In the genomic region with DNA sequence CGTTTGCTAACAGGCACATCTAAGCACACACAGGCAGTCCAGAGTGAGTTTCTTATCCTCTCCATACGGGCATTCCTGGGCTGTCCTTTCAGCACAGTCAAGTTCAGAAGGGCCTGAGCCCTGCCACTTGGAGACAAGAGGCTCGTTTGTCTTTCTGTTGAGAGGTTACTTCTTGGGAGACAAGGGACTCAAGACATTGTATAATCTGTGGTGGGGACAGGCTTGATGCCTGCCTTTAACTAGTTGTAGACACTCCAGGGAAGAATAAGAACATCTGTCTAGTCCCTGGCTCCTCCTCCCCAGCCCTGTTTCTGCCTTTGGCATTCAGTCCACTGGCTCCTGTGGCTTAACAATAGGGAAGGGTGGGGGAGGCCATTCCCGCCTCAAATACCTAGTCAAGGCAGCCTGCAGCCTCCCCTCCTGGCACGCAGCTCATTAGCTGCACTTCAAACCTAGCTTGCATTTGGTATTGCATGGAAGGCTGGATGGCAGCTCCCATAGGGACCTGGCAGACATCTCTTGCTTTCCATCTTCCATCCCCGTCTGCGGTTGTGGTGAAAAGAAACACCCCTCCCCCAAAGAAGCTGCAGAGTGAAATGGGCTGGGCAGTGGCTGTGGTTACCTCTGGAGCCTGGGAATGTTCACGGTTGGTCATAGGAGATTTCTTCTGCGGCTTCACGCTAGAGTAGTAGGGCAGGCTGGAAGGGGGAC, we compare ENCODE assay signal across 8 mouse cellular contexts. TPM values are rescaled to one million over a fixed set of nuclear protein-coding genes. Genes with fewer than 3 reads are reported as not detected.
DNase-seq lines count a peak whose midpoint lies in the region; ATAC-seq lines count a peak whose summit lies in the region.

No protein-coding gene starts in this region.

- no peak overlapping the region for H3K9ac ChIP-seq in liver, embryonic 11.5 days (ENCODE audit: low read depth, low read length)
- H3K9ac ChIP-seq in liver, embryonic 12.5 days, result no peak overlapping the region
- H3K9ac ChIP-seq in embryonic facial prominence, embryonic 11.5 days (replicated peaks; ENCODE audit: low read length), result 0 out of 2 replicates have a peak overlapping the region, but pooled peaks have one; percentile 1

- DNase-seq in liver, embryonic 11.5 days (ENCODE audit: low spot score), result no peak
- peak; percentile 67 for DNase-seq in embryonic facial prominence, embryonic 11.5 days (ENCODE audit: low spot score)
- DNase-seq in limb, embryonic 10.5 days (ENCODE audit: low spot score), result peak; percentile 63
- DNase-seq in retina, postnatal 1 day, result peak; percentile 54
- no peak for DNase-seq in spleen, postnatal 4 days (ENCODE audit: low spot score in 2 of 2)
- DNase-seq in right cerebral cortex, postnatal 10 days (ENCODE audit: low spot score in 2 of 2), result no peak
- no peak for DNase-seq in T-cell, adult 2 months (ENCODE audit: low spot score)

- WGBS in liver, embryonic 11.5 days, result 28% methylated on average over 10 of the region's 10 CpGs
- 43% methylated on average over 10 of the region's 10 CpGs for WGBS in liver, embryonic 12.5 days (ENCODE audit: insufficient replicate concordance)
- WGBS in embryonic facial prominence, embryonic 11.5 days, result 7% methylated on average over 10 of the region's 10 CpGs
- WGBS in limb, embryonic 10.5 days, result 29% methylated on average over 10 of the region's 10 CpGs

- 0 out of 2 replicates have a peak overlapping the region, but pooled peaks have one; percentile 22 for H3K27ac ChIP-seq in liver, embryonic 11.5 days (ENCODE audit: low read depth, low read length)
- no peak overlapping the region for H3K27ac ChIP-seq in liver, embryonic 12.5 days
- peak overlapping the region; percentile 80 for H3K27ac ChIP-seq in embryonic facial prominence, embryonic 11.5 days (replicated peaks; ENCODE audit: low read depth, low read length)
- peak overlapping the region; percentile 93 for H3K27ac ChIP-seq in limb, embryonic 10.5 days

- H3K36me3 ChIP-seq in liver, embryonic 11.5 days (ENCODE audit: control insufficient read depth, insufficient read depth, low read length), result no peaks in the 10 kb centered on the region
- H3K36me3 ChIP-seq in liver, embryonic 12.5 days, result no peaks in the 10 kb centered on the region
- no peaks in the 10 kb centered on the region for H3K36me3 ChIP-seq in embryonic facial prominence, embryonic 11.5 days (replicated peaks; ENCODE audit: control insufficient read depth, insufficient read depth, low read depth, low read length)
- H3K36me3 ChIP-seq in limb, embryonic 10.5 days, result peaks cover 15% of the 10 kb centered on the region; the same call in 1 of the 2 replicates

- peaks cover 13% of the 10 kb centered on the region for H3K4me1 ChIP-seq in liver, embryonic 11.5 days (replicated peaks; ENCODE audit: control insufficient read depth, insufficient read depth, low read length)
- peaks cover 6% of the 10 kb centered on the region; the same call in 1 of the 2 replicates for H3K4me1 ChIP-seq in liver, embryonic 12.5 days
- H3K4me1 ChIP-seq in embryonic facial prominence, embryonic 11.5 days (ENCODE audit: control insufficient read depth, insufficient read depth, low read length), result peaks cover 24% of the 10 kb centered on the region
- H3K4me1 ChIP-seq in limb, embryonic 10.5 days, result peaks cover 81% of the 10 kb centered on the region

- H3K27me3 ChIP-seq in liver, embryonic 11.5 days (replicated peaks; ENCODE audit: control insufficient read depth, insufficient read depth, low read length), result no peaks in the 10 kb centered on the region
- H3K27me3 ChIP-seq in liver, embryonic 12.5 days (replicated peaks), result no peaks in the 10 kb centered on the region
- H3K27me3 ChIP-seq in embryonic facial prominence, embryonic 11.5 days (ENCODE audit: control insufficient read depth, insufficient read depth, low read length), result no peaks in the 10 kb centered on the region
- no peaks in the 10 kb centered on the region for H3K27me3 ChIP-seq in limb, embryonic 10.5 days (ENCODE audit: low read depth, poor library complexity, severe bottlenecking)

- H3K4me2 ChIP-seq in liver, embryonic 11.5 days, result no peak overlapping the region
- no peak overlapping the region for H3K4me2 ChIP-seq in liver, embryonic 12.5 days
- H3K4me2 ChIP-seq in embryonic facial prominence, embryonic 11.5 days (ENCODE audit: low read depth, low read length), result no peak overlapping the region

- no peak overlapping the region for H3K4me3 ChIP-seq in liver, embryonic 11.5 days (ENCODE audit: low read depth, low read length)
- H3K4me3 ChIP-seq in liver, embryonic 12.5 days, result no peak overlapping the region
- no peak overlapping the region for H3K4me3 ChIP-seq in embryonic facial prominence, embryonic 11.5 days (ENCODE audit: low read depth, low read length)
- 0 out of 2 replicates have a peak overlapping the region, but pooled peaks have one; percentile 23 for H3K4me3 ChIP-seq in limb, embryonic 10.5 days

- H3K9me3 ChIP-seq in liver, embryonic 11.5 days (ENCODE audit: control insufficient read depth, low read length), result no peaks in the 10 kb centered on the region
- H3K9me3 ChIP-seq in liver, embryonic 12.5 days (replicated peaks), result no peaks in the 10 kb centered on the region
- H3K9me3 ChIP-seq in embryonic facial prominence, embryonic 11.5 days (replicated peaks; ENCODE audit: control insufficient read depth, low read length), result no peaks in the 10 kb centered on the region
- no peaks in the 10 kb centered on the region for H3K9me3 ChIP-seq in limb, embryonic 10.5 days (replicated peaks)

- no peak for ATAC-seq in liver, embryonic 11.5 days (replicated peaks; ENCODE audit: low FRiP score)
- no peak for ATAC-seq in liver, embryonic 12.5 days
- ATAC-seq in embryonic facial prominence, embryonic 11.5 days (replicated peaks; ENCODE audit: insufficient number of reproducible peaks, low FRiP score, low TSS enrichment, low read depth), result peak; percentile 30; the same call in 1 of the 2 replicates

RNA-seq across cellular contexts. Expression of a gene that starts 29.8 kb away (rescaled TPM):
- polyA plus RNA-seq in liver, embryonic 11.5 days (2014; fragmentation: Nextera tagmentation; extraction: Ambion mirVana), result 17.8 and 18.1 TPM in 2 replicates
- 10.4 and 10.5 TPM in 2 replicates for polyA plus RNA-seq in liver, embryonic 12.5 days (2016; fragmentation: Nextera tagmentation; extraction: Ambion mirVana)
- 52.2 and 55.1 TPM in 2 replicates for polyA plus RNA-seq in embryonic facial prominence, embryonic 11.5 days (2014; fragmentation: Nextera tagmentation; extraction: Ambion mirVana)
- polyA plus RNA-seq in limb, embryonic 10.5 days (2016; fragmentation: Nextera tagmentation; extraction: Ambion mirVana), result 43.1 and 44.9 TPM in 2 replicates

RNA-seq across cellular contexts. Expression of a gene that starts 57.8 kb away (rescaled TPM):
- polyA plus RNA-seq in liver, embryonic 11.5 days (2014; fragmentation: Nextera tagmentation; extraction: Ambion mirVana), result 36.6 and 39.0 TPM in 2 replicates
- polyA plus RNA-seq in liver, embryonic 12.5 days (2016; fragmentation: Nextera tagmentation; extraction: Ambion mirVana), result 28.8 and 29.0 TPM in 2 replicates
- 29.7 and 34.2 TPM in 2 replicates for polyA plus RNA-seq in embryonic facial prominence, embryonic 11.5 days (2014; fragmentation: Nextera tagmentation; extraction: Ambion mirVana)
- 42.9 and 43.9 TPM in 2 replicates for polyA plus RNA-seq in limb, embryonic 10.5 days (2016; fragmentation: Nextera tagmentation; extraction: Ambion mirVana)

Comparison
In these comparisons a context has a peak if more than half of its experiments do, and no peak if none do; other contexts are left out.
1. DNase-seq: peak in embryonic facial prominence, embryonic 11.5 days (single experiment), limb, embryonic 10.5 days (single experiment) and retina, postnatal 1 day (single experiment); none in liver, embryonic 11.5 days (single experiment), spleen, postnatal 4 days (0 of 2), right cerebral cortex, postnatal 10 days (0 of 2) and T-cell, adult 2 months (single experiment).